Mouse (Mus musculus): ENCODE measurements at regions not wholly inside any gene's neighbourhood (a gene's known extent, or its start where the extent isn't known, plus 50 kb on each side); places are given as distances from the start of the nearest gene placed in this dataset.

DNA sequence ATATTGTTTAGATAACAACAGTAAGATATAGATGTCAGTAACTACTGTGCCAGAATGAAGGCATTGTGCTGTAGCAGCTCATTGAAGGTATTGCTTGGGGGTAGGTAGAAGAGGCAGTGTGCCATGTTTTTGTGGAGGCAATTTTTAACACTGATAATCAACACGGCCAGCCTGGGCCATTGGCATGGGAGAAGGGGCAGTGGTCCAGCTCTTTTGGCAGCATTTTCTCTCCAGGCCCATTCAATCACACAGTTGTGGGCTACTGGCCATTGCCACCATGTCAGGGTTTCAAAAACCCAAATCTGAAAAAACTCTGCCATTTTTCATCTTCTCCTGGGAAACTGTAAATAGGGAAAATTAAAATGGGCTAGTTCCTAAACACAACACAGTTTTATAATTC, 497.9 kb downstream of the Fam181b start:
- H3K4me3 ChIP-seq (ENCODE audit: low read depth, low read length), result no peak overlapping the region
- ATAC-seq (no peak), DNase-seq (no peak)
- 50% methylated on average over 1 of the region's 1 CpGs for WGBS
- H3K9me3 ChIP-seq (ENCODE audit: low read length), result no peaks in the 10 kb centered on the region
- H3K27me3 ChIP-seq (ENCODE audit: insufficient read depth, low read length), result no peaks in the 10 kb centered on the region
- H3K36me3 ChIP-seq (ENCODE audit: insufficient read depth), result no peaks in the 10 kb centered on the region
- no peak overlapping the region for H3K4me2 ChIP-seq (ENCODE audit: low read depth)
- no peaks in the 10 kb centered on the region for H3K4me1 ChIP-seq (ENCODE audit: insufficient read depth)
- TF ChIP-seq CTCF (IDR thresholded peaks at IDR 0.05; ENCODE audit: low read depth), result no peak
- no peak overlapping the region for H3K27ac ChIP-seq (ENCODE audit: low read depth, low read length)
- no peak overlapping the region for H3K9ac ChIP-seq

DNA sequence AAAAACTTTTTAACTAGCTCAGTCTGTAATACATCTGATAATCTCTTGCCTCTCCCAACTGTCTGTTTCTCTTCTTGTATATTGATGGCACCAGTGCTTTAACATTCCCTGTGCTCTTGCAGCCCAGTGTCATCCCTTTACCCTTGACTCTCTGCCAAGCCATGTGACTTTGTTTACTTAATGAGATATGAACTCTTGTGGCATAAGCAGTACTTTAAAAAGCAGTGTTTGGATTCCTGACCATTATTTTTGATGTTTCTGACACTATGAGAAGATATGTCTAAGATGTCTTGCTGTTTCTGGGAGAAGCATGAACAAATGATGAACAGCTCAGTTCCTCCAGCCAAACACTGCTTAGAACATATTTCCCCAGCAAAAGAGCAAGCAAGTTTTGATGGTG, 507.5 kb downstream of the Fam181b start:
- H3K36me3 ChIP-seq (ENCODE audit: insufficient read depth), result no peaks in the 10 kb centered on the region
- H3K27ac ChIP-seq (ENCODE audit: low read depth, low read length), result no peak overlapping the region
- H3K4me2 ChIP-seq (ENCODE audit: low read depth), result no peak overlapping the region
- no peaks in the 10 kb centered on the region for H3K4me1 ChIP-seq (ENCODE audit: insufficient read depth)
- DNase-seq (no peak), ATAC-seq (no peak)
- no peaks in the 10 kb centered on the region for H3K9me3 ChIP-seq (ENCODE audit: low read length)
- H3K27me3 ChIP-seq (ENCODE audit: insufficient read depth, low read length), result no peaks in the 10 kb centered on the region
- H3K9ac ChIP-seq, result no peak overlapping the region
- H3K4me3 ChIP-seq (ENCODE audit: low read depth, low read length), result no peak overlapping the region
- no peak for TF ChIP-seq CTCF (IDR thresholded peaks at IDR 0.05; ENCODE audit: low read depth)

DNA sequence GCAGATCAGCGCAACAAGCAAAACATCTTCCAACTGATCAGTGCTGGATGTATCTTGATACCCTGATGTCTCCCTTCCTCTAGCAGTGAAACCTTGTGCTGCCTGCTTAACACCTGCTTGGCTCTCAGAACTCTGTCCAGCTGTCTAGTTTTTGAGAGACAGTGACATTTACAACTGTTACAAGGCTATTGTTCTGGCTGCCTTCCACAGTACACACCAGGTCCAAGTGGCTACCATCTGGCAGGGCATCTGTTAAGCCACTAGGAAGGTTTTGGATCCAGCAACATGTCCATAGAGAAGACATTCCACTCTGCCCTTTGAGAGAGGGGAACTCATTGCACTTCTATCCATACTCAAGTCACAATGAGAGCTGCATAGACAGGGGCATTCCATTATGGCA, 508.4 kb downstream of the Fam181b start:
- 95% methylated on average over 1 of the region's 1 CpGs for WGBS
- H3K36me3 ChIP-seq (ENCODE audit: insufficient read depth), result no peaks in the 10 kb centered on the region
- no peaks in the 10 kb centered on the region for H3K9me3 ChIP-seq (ENCODE audit: low read length)
- ATAC-seq (no peak), DNase-seq (peak; percentile 7)
- H3K27me3 ChIP-seq (ENCODE audit: insufficient read depth, low read length), result no peaks in the 10 kb centered on the region
- no peak overlapping the region for H3K27ac ChIP-seq (ENCODE audit: low read depth, low read length)
- H3K4me2 ChIP-seq (ENCODE audit: low read depth), result no peak overlapping the region
- H3K4me3 ChIP-seq (ENCODE audit: low read depth, low read length), result no peak overlapping the region
- no peaks in the 10 kb centered on the region for H3K4me1 ChIP-seq (ENCODE audit: insufficient read depth)
- no peak overlapping the region for H3K9ac ChIP-seq
- no peak for TF ChIP-seq CTCF (IDR thresholded peaks at IDR 0.05; ENCODE audit: low read depth)

All from forebrain, postnatal 0 days (tissue).